Mouse (Mus musculus): ENCODE measurements around the gene Bik. TPM values are rescaled to one million over a fixed set of nuclear protein-coding genes. Genes with fewer than 3 reads are reported as not detected.

The Bik gene
- polyA plus RNA-seq, 1 experiment from 2014 or later, result 6.2 TPM

GRCm38 (mm10) chr15:83569682-83570081 is 43.0 kb downstream of the Bik start:
- no peaks in the 10 kb centered on the region for H3K9me3 ChIP-seq (ENCODE audit: low read length)
- ATAC-seq, result no peak
- TF ChIP-seq CTCF (IDR thresholded peaks at IDR 0.05; ENCODE audit: low read depth) (no peak), EP300 (IDR thresholded peaks at IDR 0.05; ENCODE audit: low read depth) (no peak)
- no peaks in the 10 kb centered on the region for H3K27me3 ChIP-seq (ENCODE audit: insufficient read depth, low read length)
- no peak for DNase-seq
- no peak overlapping the region for H3K27ac ChIP-seq (ENCODE audit: low read depth)
- H3K4me1 ChIP-seq (ENCODE audit: insufficient read depth), result peaks cover 25% of the 10 kb centered on the region
- no peak overlapping the region for H3K4me2 ChIP-seq (ENCODE audit: low read depth, low read length)
- H3K36me3 ChIP-seq (replicated peaks; ENCODE audit: insufficient read depth, low read length), result peaks cover 29% of the 10 kb centered on the region
- 65% methylated on average over 11 of the region's 11 CpGs for WGBS (ENCODE audit: insufficient replicate concordance)
- H3K4me3 ChIP-seq (ENCODE audit: low read depth, low read length), result no peak overlapping the region
- no peak overlapping the region for H3K9ac ChIP-seq (replicated peaks)

- Histone ChIP-seq H3K27ac (ENCODE audit: low read depth) (no peak overlapping the region), H3K4me1 (ENCODE audit: insufficient read depth) (peaks cover 16% of the 10 kb centered on the region), H3K27me3 (ENCODE audit: insufficient read depth, low read length) (no peaks in the 10 kb centered on the region), H3K4me3 (ENCODE audit: low read depth, low read length) (no peak overlapping the region), H3K36me3 (replicated peaks; ENCODE audit: insufficient read depth, low read length) (peaks cover 38% of the 10 kb centered on the region), H3K4me2 (ENCODE audit: low read depth, low read length) (no peak overlapping the region), H3K9me3 (ENCODE audit: low read length) (no peaks in the 10 kb centered on the region), H3K9ac (replicated peaks) (no peak overlapping the region)
- DNase-seq (no peak), ATAC-seq (no peak)
- TF ChIP-seq EP300 (IDR thresholded peaks at IDR 0.05; ENCODE audit: low read depth) (no peak), CTCF (IDR thresholded peaks at IDR 0.05; ENCODE audit: low read depth) (peak; percentile 67)
- WGBS (ENCODE audit: insufficient replicate concordance), result 61% methylated on average over 2 of the region's 2 CpGs
These were observed 44.0 kb downstream of the Bik start for GRCm38 (mm10) chr15:83570641-83571040.

GRCm38 (mm10) chr15:83571636-83572035 is 45.0 kb downstream of the Bik start:
- H3K4me1 ChIP-seq (ENCODE audit: insufficient read depth), result peaks cover 9% of the 10 kb centered on the region
- peak overlapping the region; percentile 74 for H3K27ac ChIP-seq (ENCODE audit: low read depth)
- no peak for TF ChIP-seq CTCF (IDR thresholded peaks at IDR 0.05; ENCODE audit: low read depth)
- TF ChIP-seq EP300 (IDR thresholded peaks at IDR 0.05; ENCODE audit: low read depth), result no peak
- H3K9me3 ChIP-seq (ENCODE audit: low read length), result no peaks in the 10 kb centered on the region
- no peak overlapping the region for H3K4me2 ChIP-seq (ENCODE audit: low read depth, low read length)
- ATAC-seq (peak; percentile 85), DNase-seq (peak; percentile 65)
- no peak overlapping the region for H3K9ac ChIP-seq (replicated peaks)
- H3K36me3 ChIP-seq (replicated peaks; ENCODE audit: insufficient read depth, low read length), result peaks cover 47% of the 10 kb centered on the region
- 64% methylated on average over 5 of the region's 5 CpGs for WGBS (ENCODE audit: insufficient replicate concordance)
- no peaks in the 10 kb centered on the region for H3K27me3 ChIP-seq (ENCODE audit: insufficient read depth, low read length)
- H3K4me3 ChIP-seq (ENCODE audit: low read depth, low read length), result no peak overlapping the region

GRCm38 (mm10) chr15:83572132-83572531 is 45.5 kb downstream of the Bik start:
- WGBS (ENCODE audit: insufficient replicate concordance), result 81% methylated on average over 4 of the region's 4 CpGs

GRCm38 (mm10) chr15:83573606-83574005 is 46.9 kb downstream of the Bik start:
- no peak overlapping the region for H3K4me2 ChIP-seq (ENCODE audit: low read depth, low read length)
- peaks cover 63% of the 10 kb centered on the region for H3K36me3 ChIP-seq (replicated peaks; ENCODE audit: insufficient read depth, low read length)
- H3K9ac ChIP-seq (replicated peaks), result no peak overlapping the region
- no peak for ATAC-seq
- DNase-seq, result no peak
- peaks cover 9% of the 10 kb centered on the region for H3K4me1 ChIP-seq (ENCODE audit: insufficient read depth)
- H3K9me3 ChIP-seq (ENCODE audit: low read length), result no peaks in the 10 kb centered on the region
- H3K4me3 ChIP-seq (ENCODE audit: low read depth, low read length), result no peak overlapping the region
- no peaks in the 10 kb centered on the region for H3K27me3 ChIP-seq (ENCODE audit: insufficient read depth, low read length)
- no peak overlapping the region for H3K27ac ChIP-seq (ENCODE audit: low read depth)
- 90% methylated on average over 12 of the region's 12 CpGs for WGBS (ENCODE audit: insufficient replicate concordance)
- TF ChIP-seq EP300 (IDR thresholded peaks at IDR 0.05; ENCODE audit: low read depth) (no peak), CTCF (IDR thresholded peaks at IDR 0.05; ENCODE audit: low read depth) (no peak)

More at GRCm38 (mm10) chr15:83572132-83572531, 45.5 kb downstream of the Bik start:
- no peak overlapping the region for H3K9ac ChIP-seq (replicated peaks)
- DNase-seq (no peak), ATAC-seq (no peak)
- H3K4me1 ChIP-seq (ENCODE audit: insufficient read depth), result peaks cover 9% of the 10 kb centered on the region
- H3K9me3 ChIP-seq (ENCODE audit: low read length), result no peaks in the 10 kb centered on the region
- TF ChIP-seq EP300 (IDR thresholded peaks at IDR 0.05; ENCODE audit: low read depth), result no peak
- TF ChIP-seq CTCF (IDR thresholded peaks at IDR 0.05; ENCODE audit: low read depth), result no peak
- peak overlapping the region; percentile 74 for H3K27ac ChIP-seq (ENCODE audit: low read depth)
- H3K4me2 ChIP-seq (ENCODE audit: low read depth, low read length), result no peak overlapping the region
- peaks cover 52% of the 10 kb centered on the region for H3K36me3 ChIP-seq (replicated peaks; ENCODE audit: insufficient read depth, low read length)
- H3K27me3 ChIP-seq (ENCODE audit: insufficient read depth, low read length), result no peaks in the 10 kb centered on the region
- H3K4me3 ChIP-seq (ENCODE audit: low read depth, low read length), result no peak overlapping the region

- H3K4me2 ChIP-seq (ENCODE audit: low read depth, low read length), result no peak overlapping the region
- H3K27ac ChIP-seq (ENCODE audit: low read depth), result no peak overlapping the region
- H3K36me3 ChIP-seq (replicated peaks; ENCODE audit: insufficient read depth, low read length), result peaks cover 72% of the 10 kb centered on the region
- H3K9ac ChIP-seq (replicated peaks), result no peak overlapping the region
- DNase-seq, result no peak
- no peak for ATAC-seq
- H3K4me3 ChIP-seq (ENCODE audit: low read depth, low read length), result no peak overlapping the region
- H3K27me3 ChIP-seq (ENCODE audit: insufficient read depth, low read length), result no peaks in the 10 kb centered on the region
- no peaks in the 10 kb centered on the region for H3K9me3 ChIP-seq (ENCODE audit: low read length)
- TF ChIP-seq EP300 (IDR thresholded peaks at IDR 0.05; ENCODE audit: low read depth) (no peak), CTCF (IDR thresholded peaks at IDR 0.05; ENCODE audit: low read depth) (no peak)
- 78% methylated on average over 6 of the region's 6 CpGs for WGBS (ENCODE audit: insufficient replicate concordance)
- H3K4me1 ChIP-seq (ENCODE audit: insufficient read depth), result peaks cover 9% of the 10 kb centered on the region
These were observed 48.2 kb downstream of the Bik start for GRCm38 (mm10) chr15:83574731-83575351.

Data from liver, postnatal 0 days (tissue).